Mouse (Mus musculus): Measurements from ENCODE around the gene Gas2l2. TPM values are rescaled to one million over a fixed set of nuclear protein-coding genes. Genes with fewer than 3 reads are reported as not detected.
A peak's percentile ranks its signal among the peaks of the same experiment; 100 is the strongest.

Gas2l2 gene
- polyA plus RNA-seq, 1 experiment from 2014 or later = 0.37 TPM

GRCm38 (mm10) chr11:83457257-83457656, 28.0 kb upstream of the Gas2l2 start:
- no peak for ATAC-seq (ENCODE audit: low FRiP score)
- Histone ChIP-seq H3K36me3 (no peaks in the 10 kb centered on the region), H3K4me3 (replicated peaks) (no peak overlapping the region), H3K9ac (replicated peaks) (no peak overlapping the region), H3K4me1 (peaks cover 6% of the 10 kb centered on the region; the same call in 1 of the 2 replicates), H3K9me3 (replicated peaks) (no peaks in the 10 kb centered on the region), H3K27ac (replicated peaks) (no peak overlapping the region), H3K4me2 (no peak overlapping the region), H3K27me3 (replicated peaks) (peaks cover 9% of the 10 kb centered on the region)
- WGBS = 50% methylated on average over 7 of the region's 7 CpGs

GRCm38 (mm10) chr11:83455608-83456007, 26.4 kb upstream of the Gas2l2 start:
- H3K4me2 ChIP-seq = no peak overlapping the region
- H3K9me3 ChIP-seq (replicated peaks) = no peaks in the 10 kb centered on the region
- 0 out of 2 replicates have a peak, but pooled peaks cover 5% of the 10 kb centered on the region for H3K4me1 ChIP-seq
- H3K9ac ChIP-seq (replicated peaks) = no peak overlapping the region
- H3K36me3 ChIP-seq = no peaks in the 10 kb centered on the region
- H3K4me3 ChIP-seq (replicated peaks) = no peak overlapping the region
- no peak for ATAC-seq (ENCODE audit: low FRiP score)
- H3K27me3 ChIP-seq (replicated peaks) = no peaks in the 10 kb centered on the region
- H3K27ac ChIP-seq (replicated peaks) = no peak overlapping the region
- WGBS = 87% methylated on average over 3 of the region's 3 CpGs

- no peak for ATAC-seq (ENCODE audit: low FRiP score)
- no peaks in the 10 kb centered on the region for H3K36me3 ChIP-seq
- H3K4me3 ChIP-seq (replicated peaks) = no peak overlapping the region
- H3K4me2 ChIP-seq = no peak overlapping the region
- H3K27ac ChIP-seq (replicated peaks) = no peak overlapping the region
- 13% methylated on average over 4 of the region's 4 CpGs for WGBS
- H3K27me3 ChIP-seq (replicated peaks) = no peaks in the 10 kb centered on the region
- H3K9ac ChIP-seq (replicated peaks) = no peak overlapping the region
- 0 out of 2 replicates have a peak, but pooled peaks cover 5% of the 10 kb centered on the region for H3K4me1 ChIP-seq
- no peaks in the 10 kb centered on the region for H3K9me3 ChIP-seq (replicated peaks)
These were observed 25.3 kb upstream of the Gas2l2 start for GRCm38 (mm10) chr11:83454548-83454947.

GRCm38 (mm10) chr11:83451281-83451680, 22.0 kb upstream of the Gas2l2 start:
- peaks cover 6% of the 10 kb centered on the region; the same call in 1 of the 2 replicates for H3K27me3 ChIP-seq (replicated peaks)
- WGBS = 95% methylated on average over 10 of the region's 10 CpGs

GRCm38 (mm10) chr11:83450550-83450949, 21.3 kb upstream of the Gas2l2 start:
- no peak overlapping the region for H3K4me3 ChIP-seq (replicated peaks)
- H3K4me1 ChIP-seq = peaks cover 21% of the 10 kb centered on the region
- no peak overlapping the region for H3K4me2 ChIP-seq
- no peaks in the 10 kb centered on the region for H3K36me3 ChIP-seq
- no peak for ATAC-seq (ENCODE audit: low FRiP score)
- H3K27ac ChIP-seq (replicated peaks) = no peak overlapping the region
- WGBS = 33% methylated on average over 1 of the region's 1 CpGs
- no peaks in the 10 kb centered on the region for H3K9me3 ChIP-seq (replicated peaks)
- peaks cover 11% of the 10 kb centered on the region for H3K27me3 ChIP-seq (replicated peaks)
- no peak overlapping the region for H3K9ac ChIP-seq (replicated peaks)

More at GRCm38 (mm10) chr11:83451281-83451680, 22.0 kb upstream of the Gas2l2 start:
- no peak for ATAC-seq (ENCODE audit: low FRiP score)
- Histone ChIP-seq H3K4me2 (no peak overlapping the region), H3K4me1 (peaks cover 21% of the 10 kb centered on the region), H3K36me3 (no peaks in the 10 kb centered on the region), H3K27ac (replicated peaks) (no peak overlapping the region), H3K9ac (replicated peaks) (no peak overlapping the region), H3K9me3 (replicated peaks) (no peaks in the 10 kb centered on the region), H3K4me3 (replicated peaks) (no peak overlapping the region)

- Histone ChIP-seq H3K4me1 (peaks cover 28% of the 10 kb centered on the region), H3K9me3 (replicated peaks) (no peaks in the 10 kb centered on the region), H3K9ac (replicated peaks) (no peak overlapping the region), H3K27me3 (replicated peaks) (peaks cover 23% of the 10 kb centered on the region), H3K27ac (replicated peaks) (no peak overlapping the region), H3K4me3 (replicated peaks) (no peak overlapping the region), H3K36me3 (no peaks in the 10 kb centered on the region), H3K4me2 (no peak overlapping the region)
- WGBS = 54% methylated on average over 4 of the region's 4 CpGs
- no peak for ATAC-seq (ENCODE audit: low FRiP score)
These were observed 20.0 kb upstream of the Gas2l2 start for GRCm38 (mm10) chr11:83449298-83449697.

GRCm38 (mm10) chr11:83448927-83449236, 19.6 kb upstream of the Gas2l2 start:
- ATAC-seq (ENCODE audit: low FRiP score) = no peak
- no peak overlapping the region for H3K27ac ChIP-seq (replicated peaks)

GRCm38 (mm10) chr11:83448021-83448926, 19.0 kb upstream of the Gas2l2 start:
- ATAC-seq (ENCODE audit: low FRiP score) = no peak
- H3K27me3 ChIP-seq (replicated peaks) = peaks cover 34% of the 10 kb centered on the region
- H3K27ac ChIP-seq (replicated peaks) = peak overlapping the region; percentile 37; the same call in 1 of the 2 replicates
- peaks cover 28% of the 10 kb centered on the region for H3K4me1 ChIP-seq
- WGBS = 44% methylated on average over 16 of the region's 16 CpGs
- H3K4me3 ChIP-seq (replicated peaks) = no peak overlapping the region
- no peak overlapping the region for H3K4me2 ChIP-seq
- no peaks in the 10 kb centered on the region for H3K36me3 ChIP-seq
- H3K9ac ChIP-seq (replicated peaks) = no peak overlapping the region
- H3K9me3 ChIP-seq (replicated peaks) = no peaks in the 10 kb centered on the region

More at GRCm38 (mm10) chr11:83448927-83449236, 19.6 kb upstream of the Gas2l2 start:
- Histone ChIP-seq H3K27me3 (replicated peaks) (peaks cover 27% of the 10 kb centered on the region), H3K4me1 (peaks cover 28% of the 10 kb centered on the region), H3K4me2 (no peak overlapping the region), H3K9ac (replicated peaks) (no peak overlapping the region), H3K4me3 (replicated peaks) (no peak overlapping the region), H3K9me3 (replicated peaks) (no peaks in the 10 kb centered on the region), H3K36me3 (no peaks in the 10 kb centered on the region)

- Histone ChIP-seq H3K9ac (replicated peaks) (no peak overlapping the region), H3K27ac (replicated peaks) (0 out of 2 replicates have a peak overlapping the region, but pooled peaks have one; percentile 20), H3K36me3 (no peaks in the 10 kb centered on the region), H3K27me3 (replicated peaks) (peaks cover 38% of the 10 kb centered on the region), H3K4me2 (no peak overlapping the region), H3K4me3 (replicated peaks) (no peak overlapping the region), H3K4me1 (peaks cover 30% of the 10 kb centered on the region), H3K9me3 (replicated peaks) (no peaks in the 10 kb centered on the region)
- WGBS = 86% methylated on average over 10 of the region's 10 CpGs
- no peak for ATAC-seq (ENCODE audit: low FRiP score)
These were observed 18.4 kb upstream of the Gas2l2 start for GRCm38 (mm10) chr11:83447612-83448011.

GRCm38 (mm10) chr11:83445001-83445400, 15.7 kb upstream of the Gas2l2 start:
- no peak for ATAC-seq (ENCODE audit: low FRiP score)
- H3K9me3 ChIP-seq (replicated peaks) = no peaks in the 10 kb centered on the region
- H3K9ac ChIP-seq (replicated peaks) = no peak overlapping the region
- WGBS = 30% methylated on average over 19 of the region's 19 CpGs
- no peak overlapping the region for H3K27ac ChIP-seq (replicated peaks)
- peaks cover 39% of the 10 kb centered on the region for H3K4me1 ChIP-seq
- peak overlapping the region; percentile 45 for H3K4me2 ChIP-seq
- no peaks in the 10 kb centered on the region for H3K36me3 ChIP-seq
- H3K27me3 ChIP-seq (replicated peaks) = peaks cover 55% of the 10 kb centered on the region
- peak overlapping the region; percentile 19; the same call in 1 of the 2 replicates for H3K4me3 ChIP-seq (replicated peaks)

GRCm38 (mm10) chr11:83443824-83444223, 14.6 kb upstream of the Gas2l2 start:
- Histone ChIP-seq H3K36me3 (no peaks in the 10 kb centered on the region), H3K4me1 (peaks cover 33% of the 10 kb centered on the region), H3K4me2 (no peak overlapping the region), H3K27ac (replicated peaks) (no peak overlapping the region), H3K4me3 (replicated peaks) (no peak overlapping the region), H3K9me3 (replicated peaks) (no peaks in the 10 kb centered on the region), H3K27me3 (replicated peaks) (peaks cover 55% of the 10 kb centered on the region), H3K9ac (replicated peaks) (no peak overlapping the region)
- ATAC-seq (ENCODE audit: low FRiP score) = no peak
- WGBS = 9% methylated on average over 7 of the region's 7 CpGs

Measured in neural tube, embryonic 15.5 days (tissue).